Mouse (Mus musculus) embryonic fibroblast, embryonic 13.5 days (primary cell): ENCODE measurements at regions not wholly inside any gene's neighbourhood (a gene's known extent, or its start where the extent isn't known, plus 50 kb on each side); places are given as distances from the start of the nearest gene placed in this dataset.

Source experiments
- H3K27ac ChIP-seq: 2 replicates; pipeline ENCODE4 v1.5.1; 2012; ENCODE audit warnings: low read length, control low read depth, inconsistent platforms; ENCODE audit not compliant: insufficient read depth
- H3K4me1 ChIP-seq: 2 replicates; pipeline ENCODE4 v1.6.1; 2011; ENCODE audit warnings: low read length; ENCODE audit not compliant: control insufficient read depth, insufficient read depth
- H3K4me3 ChIP-seq: 2 replicates; pipeline ENCODE4 v1.5.1; 2011; ENCODE audit warnings: mild to moderate bottlenecking, control low read depth, low read length; ENCODE audit not compliant: insufficient read depth
- CTCF ChIP-seq: IDR thresholded peaks from 2 replicates; pipeline ENCODE4 v1.5.1; 2011; ENCODE audit warnings: mild to moderate bottlenecking, control low read depth, low read length, moderate library complexity, borderline replicate concordance; ENCODE audit not compliant: insufficient read depth
- POLR2A ChIP-seq: IDR thresholded peaks from 2 replicates; pipeline ENCODE4 v1.6.1; 2011; ENCODE audit warnings: low read depth, mild to moderate bottlenecking, control low read depth, low read length, moderate library complexity

- TF ChIP-seq POLR2A: no peak
- no peak for TF ChIP-seq CTCF
- no peak overlapping the region for H3K27ac ChIP-seq
- peaks cover 3% of the 10 kb centered on the region; the same call in 1 of the 2 replicates for H3K4me1 ChIP-seq
- no peak overlapping the region for H3K4me3 ChIP-seq
Observed at GRCm38 (mm10) chr11:63211501-63211900, 82.7 kb downstream of the Pmp22 start.

DNA sequence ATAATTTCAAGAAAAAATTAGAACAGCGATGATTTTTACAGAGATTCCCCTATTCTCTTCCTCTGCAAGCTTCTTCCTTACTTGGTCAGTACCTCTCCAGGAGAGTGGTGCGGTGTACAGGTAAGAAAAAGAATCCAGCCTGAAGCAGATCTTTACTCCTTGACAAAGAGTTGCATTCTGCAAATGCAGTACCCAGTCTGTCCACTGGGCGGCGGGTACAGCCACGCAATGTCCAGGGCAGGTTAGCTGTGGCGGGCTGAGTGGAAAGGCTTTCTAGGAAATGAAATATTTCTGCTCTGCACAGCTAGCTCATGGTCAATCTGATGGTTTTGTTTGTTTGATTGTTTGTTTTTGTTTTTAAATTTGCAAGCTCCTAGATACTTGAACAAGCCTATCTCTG is 84.3 kb downstream of the Pmp22 start:
- Histone ChIP-seq H3K4me1 (peaks cover 3% of the 10 kb centered on the region; the same call in 1 of the 2 replicates), H3K4me3 (no peak overlapping the region), H3K27ac (no peak overlapping the region)
- peak; percentile 87 for TF ChIP-seq CTCF
- TF ChIP-seq POLR2A: no peak

GRCm38 (mm10) chr11:63213901-63214425 is 85.2 kb downstream of the Pmp22 start:
- no peak for TF ChIP-seq CTCF
- no peak for TF ChIP-seq POLR2A
- Histone ChIP-seq H3K27ac (no peak overlapping the region), H3K4me1 (peaks cover 3% of the 10 kb centered on the region; the same call in 1 of the 2 replicates), H3K4me3 (no peak overlapping the region)

- Histone ChIP-seq H3K4me1 (peaks cover 3% of the 10 kb centered on the region; the same call in 1 of the 2 replicates), H3K27ac (no peak overlapping the region), H3K4me3 (no peak overlapping the region)
- TF ChIP-seq POLR2A: no peak
Observed at GRCm38 (mm10) chr11:63215993-63216392, 87.2 kb downstream of the Pmp22 start.

- TF ChIP-seq CTCF (peak; percentile 4; the same call in 1 of the 2 replicates), POLR2A (no peak)
- Histone ChIP-seq H3K27ac (no peak overlapping the region), H3K4me1 (peaks cover 3% of the 10 kb centered on the region; the same call in 1 of the 2 replicates), H3K4me3 (no peak overlapping the region)
Observed at GRCm38 (mm10) chr11:63217049-63217448, 88.3 kb downstream of the Pmp22 start.

GRCm38 (mm10) chr11:63226471-63226870 is 97.7 kb downstream of the Pmp22 start:
- no peak overlapping the region for H3K4me3 ChIP-seq
- H3K4me1 ChIP-seq: no peaks in the 10 kb centered on the region
- H3K27ac ChIP-seq: no peak overlapping the region
- TF ChIP-seq POLR2A (no peak), CTCF (no peak)

DNA sequence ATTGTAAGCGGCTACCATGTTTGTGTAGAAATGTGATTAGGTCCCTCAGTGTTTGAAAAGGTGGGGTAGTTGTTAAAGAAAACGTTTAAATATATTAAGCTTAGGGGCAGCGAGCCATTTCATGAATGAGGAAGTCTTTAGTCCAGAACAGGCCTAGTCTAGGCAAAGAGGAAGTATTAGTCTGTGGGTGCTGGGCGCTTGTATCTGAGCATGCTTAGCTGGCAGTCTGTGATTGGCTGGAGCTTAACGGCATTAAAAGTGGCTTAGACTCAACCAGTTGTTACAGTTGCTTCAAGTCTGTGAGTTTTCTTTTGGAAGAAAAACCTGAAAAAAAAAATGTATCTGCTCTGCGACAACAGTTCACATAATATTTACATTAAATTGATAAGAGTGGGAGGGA is 102.0 kb downstream of the Pmp22 start:
- Histone ChIP-seq H3K4me3 (no peak overlapping the region), H3K27ac (no peak overlapping the region), H3K4me1 (no peaks in the 10 kb centered on the region)
- no peak for TF ChIP-seq POLR2A
- TF ChIP-seq CTCF: no peak

DNA sequence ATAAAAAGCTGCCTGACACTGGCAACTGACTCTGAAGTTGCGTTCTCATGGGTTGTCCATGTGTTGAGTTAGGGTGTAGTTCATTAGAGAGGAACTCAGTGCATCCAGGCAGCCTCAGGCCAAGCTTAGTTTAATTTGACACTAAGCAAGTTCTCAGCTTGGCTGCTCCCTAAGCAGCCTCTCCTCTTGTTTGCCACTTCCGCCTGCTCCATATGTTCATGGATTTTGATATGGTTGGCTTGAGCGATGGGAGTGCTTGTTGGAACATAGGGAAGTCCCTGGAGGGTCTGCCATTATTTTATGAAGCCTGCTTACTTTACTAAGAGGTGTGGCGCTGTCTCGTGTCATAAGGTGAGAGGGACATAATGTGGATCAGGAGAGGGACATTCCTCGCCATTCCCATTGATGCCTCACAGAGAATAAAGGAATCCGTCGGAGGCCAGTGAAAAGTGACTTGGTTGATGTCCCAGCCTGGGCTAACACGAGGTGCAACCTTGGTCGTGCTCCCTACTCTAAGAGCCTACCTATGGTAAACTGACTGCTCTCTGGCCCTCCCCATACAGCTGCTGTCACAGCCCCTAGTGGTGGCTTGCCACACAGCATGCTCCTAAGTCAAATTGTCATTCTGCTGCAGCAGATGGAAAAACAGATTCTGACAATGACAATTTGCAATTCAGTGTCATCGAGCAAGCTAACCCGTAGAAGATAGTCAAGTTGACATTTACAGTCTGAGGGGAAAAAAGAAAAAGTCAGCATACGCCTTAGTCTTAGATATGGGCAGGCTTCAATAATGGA is 104.6 kb downstream of the Pmp22 start:
- Histone ChIP-seq H3K27ac (no peak overlapping the region), H3K4me1 (no peaks in the 10 kb centered on the region), H3K4me3 (no peak overlapping the region)
- no peak for TF ChIP-seq POLR2A
- TF ChIP-seq CTCF: peak; percentile 25; the same call in 1 of the 2 replicates

DNA sequence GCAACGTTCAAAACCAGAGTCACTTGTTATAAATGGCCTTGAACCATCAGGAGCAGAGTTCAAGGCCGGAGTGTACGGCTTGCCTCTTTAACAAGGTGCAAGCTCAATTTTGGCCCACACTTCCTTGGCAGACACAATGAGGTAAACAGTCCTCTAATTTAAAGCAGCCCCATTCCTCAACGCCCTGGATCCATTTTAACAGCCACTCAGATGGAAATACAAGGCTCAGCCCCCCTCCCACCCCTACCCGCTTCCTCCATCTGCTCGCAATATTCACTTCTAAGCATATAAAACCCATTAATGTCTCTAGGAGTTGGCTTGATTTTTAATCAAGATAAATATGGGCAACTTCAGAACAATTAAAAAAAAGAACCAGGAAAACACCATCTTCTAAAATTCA is 105.7 kb downstream of the Pmp22 start:
- Histone ChIP-seq H3K4me1 (no peaks in the 10 kb centered on the region), H3K4me3 (no peak overlapping the region), H3K27ac (no peak overlapping the region)
- no peak for TF ChIP-seq CTCF
- no peak for TF ChIP-seq POLR2A

GRCm38 (mm10) chr11:63238655-63239054 is 109.9 kb downstream of the Pmp22 start:
- H3K4me3 ChIP-seq: no peak overlapping the region
- H3K27ac ChIP-seq: no peak overlapping the region
- no peaks in the 10 kb centered on the region for H3K4me1 ChIP-seq
- TF ChIP-seq CTCF (no peak), POLR2A (no peak)
